Mouse (Mus musculus) liver, postnatal 0 days (tissue): ENCODE data around the gene Gm29427.

Source experiments
- CTCF ChIP-seq: sonication (generic); IDR thresholded peaks from 2 replicates; pipeline ENCODE4 v1.5.1; 2016; ENCODE audit warnings: antibody characterized with exemption, low read depth
- EP300 ChIP-seq: IDR thresholded peaks from 2 replicates; pipeline ENCODE4 v1.6.1; 2016; ENCODE audit warnings: antibody characterized with exemption, low read depth, mild to moderate bottlenecking

- TF ChIP-seq CTCF, result no peak
- TF ChIP-seq EP300, result no peak
Measured at GRCm38 (mm10) chr1:130738551-130739106, 23.0 kb upstream of the Gm29427 start.
